Mouse (Mus musculus): Measurements from ENCODE around the gene Pdp2. TPM values are rescaled to one million over a fixed set of nuclear protein-coding genes. Genes with fewer than 3 reads are reported as not detected.
"Not testable (repeated sequence)": the region's sequence is repeated elsewhere in the genome, so short reads cannot be mapped to it uniquely, and the experiment has no call there.

Gene Pdp2
- polyA plus RNA-seq, 1 experiment from 2014 or later: 18.7 TPM

DNA sequence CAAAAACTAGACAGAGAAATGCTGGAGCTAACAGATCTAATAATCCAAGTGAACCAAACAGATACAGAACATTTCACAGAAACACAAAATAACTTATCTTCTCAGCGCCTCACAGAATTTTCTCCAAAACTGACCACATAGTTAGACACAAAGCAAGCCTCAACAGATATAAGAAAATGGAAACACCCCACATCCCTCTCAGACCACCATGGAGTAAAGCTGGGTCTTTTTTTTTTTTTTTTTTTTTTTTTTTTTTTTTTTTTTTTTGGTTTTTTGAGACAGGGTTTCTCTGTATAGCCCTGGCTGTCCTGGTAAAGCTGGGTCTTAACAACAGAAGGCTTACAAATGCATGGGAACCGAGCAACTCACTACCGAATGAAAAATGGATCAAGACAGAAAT lies 14.4 kb upstream of the Pdp2 start:
- ATAC-seq (replicated peaks): no peak

DNA sequence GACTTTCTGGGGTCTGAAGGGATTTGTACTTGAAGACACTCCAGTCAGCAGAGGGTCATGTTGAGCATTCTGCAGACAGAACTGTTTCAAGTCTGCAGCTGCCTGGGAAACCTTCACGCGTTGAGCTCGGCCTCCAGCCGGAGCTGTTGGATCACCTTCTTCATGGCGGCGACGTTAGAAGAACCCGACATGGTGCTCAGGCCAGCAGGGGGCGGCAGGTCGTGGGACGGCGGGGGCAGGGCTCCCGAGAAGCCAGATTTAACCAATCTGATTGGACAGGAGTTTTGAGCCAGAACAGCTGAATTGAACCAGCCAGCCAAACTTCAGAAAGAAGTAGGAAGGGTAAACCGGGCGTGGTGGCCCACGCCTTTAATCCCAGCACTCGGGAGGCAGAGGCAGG lies 13.6 kb upstream of the Pdp2 start:
- not testable (repeated sequence) for H3K9ac ChIP-seq (replicated peaks)
- 87% methylated on average over 17 of the region's 17 CpGs for WGBS

More for the DNA sequence above, 14.4 kb upstream of the Pdp2 start:
- H3K36me3 ChIP-seq: no peaks in the 10 kb centered on the region
- H3K27ac ChIP-seq (replicated peaks): no peak overlapping the region
- no peaks in the 10 kb centered on the region for H3K4me1 ChIP-seq
- H3K9me3 ChIP-seq: no peaks in the 10 kb centered on the region
- WGBS: 90% methylated on average over 3 of the region's 3 CpGs
- no peaks in the 10 kb centered on the region for H3K27me3 ChIP-seq
- H3K4me3 ChIP-seq: no peak overlapping the region
- H3K4me2 ChIP-seq (replicated peaks): no peak overlapping the region
- no peak overlapping the region for H3K9ac ChIP-seq (replicated peaks)

DNA sequence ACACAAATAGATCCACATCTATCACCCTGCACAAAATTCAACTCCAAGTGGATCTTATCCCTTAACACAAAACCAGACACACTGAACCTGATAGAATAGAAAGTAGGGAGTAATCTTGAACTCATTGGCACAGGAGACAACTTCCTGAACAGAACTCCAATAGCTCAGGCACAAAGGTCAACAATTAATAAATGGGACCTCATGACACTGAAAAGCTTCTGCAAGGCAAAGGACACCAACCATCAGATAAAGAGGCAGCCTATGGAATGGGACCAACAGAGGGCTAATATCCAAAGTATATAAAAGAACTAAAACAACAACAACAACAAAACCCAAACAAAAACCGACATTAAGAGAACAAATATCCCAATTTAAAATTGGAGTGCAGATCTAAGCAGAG lies 6.7 kb upstream of the Pdp2 start:
- H3K4me3 ChIP-seq: no peak overlapping the region
- no peaks in the 10 kb centered on the region for H3K27me3 ChIP-seq
- no peak overlapping the region for H3K4me2 ChIP-seq (replicated peaks)
- ATAC-seq (replicated peaks): no peak
- WGBS: 58% methylated on average over 1 of the region's 1 CpGs
- H3K9me3 ChIP-seq: no peaks in the 10 kb centered on the region
- H3K9ac ChIP-seq (replicated peaks): no peak overlapping the region
- H3K36me3 ChIP-seq: no peaks in the 10 kb centered on the region
- H3K27ac ChIP-seq (replicated peaks): no peak overlapping the region
- no peaks in the 10 kb centered on the region for H3K4me1 ChIP-seq

More for the DNA sequence above, 13.6 kb upstream of the Pdp2 start:
- not testable (repeated sequence) for H3K27me3 ChIP-seq; H3K4me2 ChIP-seq (replicated peaks); H3K27ac ChIP-seq (replicated peaks); H3K4me3 ChIP-seq; H3K36me3 ChIP-seq; H3K9me3 ChIP-seq; ATAC-seq (replicated peaks); H3K4me1 ChIP-seq

GRCm38 (mm10) chr8:104590284-104590683 lies 967 bp upstream of the Pdp2 start:
- no peak overlapping the region for H3K27ac ChIP-seq (replicated peaks)
- no peak overlapping the region for H3K4me3 ChIP-seq
- WGBS: 98% methylated on average over 3 of the region's 3 CpGs
- peaks cover 8% of the 10 kb centered on the region for H3K4me1 ChIP-seq
- H3K9me3 ChIP-seq: no peaks in the 10 kb centered on the region
- ATAC-seq (replicated peaks): no peak
- no peak overlapping the region for H3K9ac ChIP-seq (replicated peaks)
- H3K36me3 ChIP-seq: peaks cover 13% of the 10 kb centered on the region; the same call in 1 of the 2 replicates
- no peaks in the 10 kb centered on the region for H3K27me3 ChIP-seq
- no peak overlapping the region for H3K4me2 ChIP-seq (replicated peaks)

- WGBS: 2% methylated on average over 9 of the region's 9 CpGs
- peak; percentile 3; the same call in 1 of the 2 replicates for ATAC-seq (replicated peaks)
- Histone ChIP-seq H3K9ac (replicated peaks) (peak overlapping the region; percentile 58), H3K4me3 (peak overlapping the region; percentile 57), H3K36me3 (peaks cover 18% of the 10 kb centered on the region; the same call in 1 of the 2 replicates), H3K9me3 (no peaks in the 10 kb centered on the region), H3K4me2 (replicated peaks) (peak overlapping the region; percentile 69), H3K4me1 (peaks cover 8% of the 10 kb centered on the region), H3K27ac (replicated peaks) (peak overlapping the region; percentile 80), H3K27me3 (no peaks in the 10 kb centered on the region)
Observed at GRCm38 (mm10) chr8:104591856-104592255, 605 bp downstream of the Pdp2 start.

- no peaks in the 10 kb centered on the region for H3K9me3 ChIP-seq
- H3K4me1 ChIP-seq: peaks cover 8% of the 10 kb centered on the region
- no peaks in the 10 kb centered on the region for H3K27me3 ChIP-seq
- H3K4me2 ChIP-seq (replicated peaks): 0 out of 2 replicates have a peak overlapping the region, but pooled peaks have one; percentile 69
- WGBS: 77% methylated on average over 6 of the region's 6 CpGs
- no peak overlapping the region for H3K9ac ChIP-seq (replicated peaks)
- no peak overlapping the region for H3K27ac ChIP-seq (replicated peaks)
- H3K36me3 ChIP-seq: peaks cover 18% of the 10 kb centered on the region; the same call in 1 of the 2 replicates
- 0 out of 2 replicates have a peak overlapping the region, but pooled peaks have one; percentile 57 for H3K4me3 ChIP-seq
- no peak for ATAC-seq (replicated peaks)
Observed at GRCm38 (mm10) chr8:104592566-104592965, 1.3 kb downstream of the Pdp2 start.

DNA sequence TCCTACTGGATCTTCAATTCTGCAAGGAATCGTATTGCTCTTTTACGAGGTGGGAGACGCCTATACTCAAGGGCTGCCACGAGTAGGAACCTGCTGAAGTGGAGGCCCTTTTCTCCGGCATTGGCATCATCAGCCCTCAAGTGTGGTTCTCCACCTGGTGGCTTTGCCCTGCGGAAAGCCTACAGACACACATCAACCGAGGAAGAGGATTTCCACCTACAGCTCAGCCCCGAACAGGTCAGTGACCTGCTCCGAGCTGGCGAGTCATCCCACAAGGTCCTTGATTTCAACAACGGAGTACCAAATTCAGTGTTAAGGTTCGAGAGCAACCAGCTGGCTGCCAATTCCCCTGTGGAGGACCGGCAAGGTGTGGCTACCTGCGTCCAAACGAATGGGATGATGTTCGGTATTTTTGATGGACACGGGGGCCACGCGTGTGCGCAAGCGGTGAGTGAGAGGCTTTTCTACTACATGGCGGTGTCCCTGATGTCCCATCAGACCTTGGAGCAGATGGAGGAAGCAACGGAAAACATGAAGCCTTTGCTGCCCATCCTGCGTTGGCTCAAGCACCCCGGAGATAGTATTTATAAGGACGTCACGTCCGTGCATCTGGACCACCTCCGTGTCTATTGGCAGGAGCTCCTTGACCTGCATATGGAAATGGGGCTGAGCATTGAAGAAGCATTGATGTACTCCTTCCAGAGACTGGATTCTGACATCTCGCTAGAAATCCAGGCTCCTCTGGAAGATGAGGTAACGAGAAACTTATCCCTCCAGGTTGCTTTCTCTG lies 2.5 kb downstream of the Pdp2 start:
- WGBS: 95% methylated on average over 31 of the region's 31 CpGs
- Histone ChIP-seq H3K27me3 (no peaks in the 10 kb centered on the region), H3K9ac (replicated peaks) (no peak overlapping the region), H3K27ac (replicated peaks) (no peak overlapping the region), H3K36me3 (peaks cover 18% of the 10 kb centered on the region), H3K4me3 (no peak overlapping the region), H3K4me2 (replicated peaks) (no peak overlapping the region), H3K9me3 (no peaks in the 10 kb centered on the region), H3K4me1 (peaks cover 8% of the 10 kb centered on the region)
- no peak for ATAC-seq (replicated peaks)

- H3K27ac ChIP-seq (replicated peaks): no peak overlapping the region
Observed at GRCm38 (mm10) chr8:104594611-104595362, 3.5 kb downstream of the Pdp2 start.

DNA sequence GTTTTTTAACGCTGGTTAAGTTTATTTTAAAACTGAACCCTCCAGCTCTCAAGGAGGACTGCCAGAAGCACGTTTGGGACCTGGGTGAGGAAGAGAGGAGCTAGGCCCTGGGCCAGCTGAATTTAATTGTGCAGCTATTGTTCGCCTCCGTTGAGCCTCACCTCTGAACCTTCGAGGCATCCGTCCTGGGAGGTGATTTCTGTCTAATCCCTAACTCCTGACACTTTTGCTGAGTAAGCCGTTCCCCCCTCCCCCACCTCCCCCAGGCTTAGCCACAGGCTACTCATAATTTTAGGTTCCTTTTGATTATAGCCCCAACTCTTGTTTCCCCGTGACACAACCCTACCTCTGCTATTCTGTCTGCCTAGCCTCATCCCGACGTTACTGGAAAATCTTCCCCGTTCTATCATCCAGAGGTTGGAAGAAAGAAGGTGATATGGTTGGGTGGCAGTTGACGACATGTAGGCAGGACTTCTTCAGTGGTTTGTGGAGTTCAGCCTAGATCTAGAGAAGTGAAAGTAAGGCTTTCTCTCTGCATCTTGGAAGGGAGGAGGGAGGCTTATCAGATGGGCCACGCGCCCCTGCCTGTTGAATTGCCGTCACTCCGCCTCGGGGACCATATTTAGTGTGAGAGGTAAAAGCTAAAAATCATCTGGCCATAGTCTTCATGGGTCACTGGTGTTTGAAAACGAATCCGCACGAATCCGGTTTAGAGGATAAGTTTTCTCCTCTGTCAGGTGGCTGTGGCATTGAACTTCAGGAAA lies 4.7 kb downstream of the Pdp2 start:
- no peak for ATAC-seq (replicated peaks)
- Histone ChIP-seq H3K4me1 (peaks cover 5% of the 10 kb centered on the region), H3K9ac (replicated peaks) (no peak overlapping the region), H3K4me3 (no peak overlapping the region), H3K4me2 (replicated peaks) (no peak overlapping the region), H3K36me3 (peaks cover 18% of the 10 kb centered on the region), H3K27ac (replicated peaks) (no peak overlapping the region), H3K27me3 (no peaks in the 10 kb centered on the region), H3K9me3 (no peaks in the 10 kb centered on the region)
- WGBS: 88% methylated on average over 21 of the region's 21 CpGs

More at GRCm38 (mm10) chr8:104594611-104595362, 3.5 kb downstream of the Pdp2 start:
- no peak overlapping the region for H3K4me2 ChIP-seq (replicated peaks)
- H3K36me3 ChIP-seq: peaks cover 18% of the 10 kb centered on the region
- H3K9ac ChIP-seq (replicated peaks): no peak overlapping the region
- H3K9me3 ChIP-seq: no peaks in the 10 kb centered on the region
- 95% methylated on average over 19 of the region's 19 CpGs for WGBS
- ATAC-seq (replicated peaks): no peak
- no peaks in the 10 kb centered on the region for H3K27me3 ChIP-seq
- no peak overlapping the region for H3K4me3 ChIP-seq
- H3K4me1 ChIP-seq: peaks cover 8% of the 10 kb centered on the region

DNA sequence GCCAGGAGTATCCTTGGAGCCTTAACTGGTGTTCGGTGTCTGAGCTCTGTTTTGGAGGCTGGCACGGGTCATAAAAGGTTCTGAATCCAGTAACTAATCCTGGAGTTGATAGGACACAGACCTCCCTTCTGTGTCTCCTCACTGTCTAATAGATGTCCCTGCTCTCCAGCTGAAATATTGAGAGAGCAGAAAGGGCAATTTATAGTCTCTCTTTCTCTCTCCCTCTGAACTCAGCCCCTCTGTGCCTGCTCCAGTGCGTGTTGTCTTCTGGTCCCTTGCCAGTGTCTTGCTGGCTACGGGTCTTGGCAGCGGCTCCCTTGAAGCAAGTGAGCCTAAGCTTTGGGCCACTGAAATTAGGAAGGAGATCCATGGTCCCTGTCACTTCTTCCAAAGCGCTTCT lies 6.4 kb downstream of the Pdp2 start:
- Histone ChIP-seq H3K4me3 (no peak overlapping the region), H3K27ac (replicated peaks) (no peak overlapping the region), H3K27me3 (peaks cover 5% of the 10 kb centered on the region; the same call in 1 of the 2 replicates), H3K9ac (replicated peaks) (no peak overlapping the region; the same call in 1 of the 2 replicates), H3K4me1 (peaks cover 9% of the 10 kb centered on the region), H3K4me2 (replicated peaks) (no peak overlapping the region), H3K36me3 (peaks cover 18% of the 10 kb centered on the region), H3K9me3 (no peaks in the 10 kb centered on the region)
- no peak for ATAC-seq (replicated peaks)
- 73% methylated on average over 6 of the region's 6 CpGs for WGBS

DNA sequence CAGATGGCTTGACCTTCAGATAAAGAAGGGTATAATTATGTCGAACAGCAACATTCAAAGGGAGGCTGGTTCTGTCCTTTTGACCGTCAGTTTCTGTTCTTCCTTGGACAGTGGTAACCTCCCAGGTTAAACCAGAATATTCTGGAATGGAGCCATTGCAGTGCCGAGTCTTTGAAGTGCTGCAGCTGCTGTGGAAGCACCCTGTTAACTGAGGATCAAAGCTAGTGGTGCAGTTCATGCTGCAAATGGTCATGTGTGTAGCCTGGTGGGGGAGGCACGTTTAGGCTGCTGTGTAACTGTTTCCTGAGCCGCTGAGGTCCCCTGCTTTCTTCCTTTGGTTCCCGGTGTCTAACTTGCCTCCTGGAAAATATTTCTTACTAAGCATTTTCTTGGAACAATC lies 7.2 kb downstream of the Pdp2 start:
- ATAC-seq (replicated peaks): no peak

More for the DNA sequence above, 7.2 kb downstream of the Pdp2 start:
- H3K9me3 ChIP-seq: no peaks in the 10 kb centered on the region
- H3K9ac ChIP-seq (replicated peaks): no peak overlapping the region
- H3K36me3 ChIP-seq: peaks cover 18% of the 10 kb centered on the region
- no peak overlapping the region for H3K4me3 ChIP-seq
- WGBS: 56% methylated on average over 6 of the region's 6 CpGs
- H3K4me2 ChIP-seq (replicated peaks): no peak overlapping the region
- H3K27me3 ChIP-seq: peaks cover 5% of the 10 kb centered on the region; the same call in 1 of the 2 replicates
- no peak overlapping the region for H3K27ac ChIP-seq (replicated peaks)
- H3K4me1 ChIP-seq: peaks cover 9% of the 10 kb centered on the region
